Mouse (Mus musculus) midbrain, postnatal 0 days (tissue): ENCODE results near the gene Hist1h2bf. TPM values are rescaled to one million over a fixed set of nuclear protein-coding genes. Genes with fewer than 3 reads are reported as not detected.

ENCODE experiments used
- ATAC-seq: fragments of 200-750 bp; cut with Nextera tagmentation; 2 replicates; pipeline ENCODE4 v1.8.0; 2017; ENCODE audit warnings: moderate number of reproducible peaks, mild to moderate bottlenecking, moderate TSS enrichment, moderate library complexity; ENCODE audit not compliant: low FRiP score
- DNase-seq: peaks from one replicate; pipeline ENCODE4 v3.0.0-alpha.2; 2015; ENCODE audit warnings: low spot score
- H3K27ac ChIP-seq: fragments of 300-500 bp; sonication (generic); 2 replicates; pipeline ENCODE4 v1.5.1; 2014; ENCODE audit warnings: low read depth, mild to moderate bottlenecking, low read length, mixed read lengths
- H3K27me3 ChIP-seq: fragments of 300-500 bp; sonication (generic); 2 replicates; pipeline ENCODE4 v1.6.1; 2014; ENCODE audit warnings: low read length, control low read depth, mixed read lengths; ENCODE audit not compliant: insufficient read depth
- H3K36me3 ChIP-seq: fragments of 300-500 bp; sonication (generic); 2 replicates; pipeline ENCODE4 v1.6.1; 2014; ENCODE audit warnings: low read length, control low read depth, mixed read lengths; ENCODE audit not compliant: insufficient read depth
- H3K4me1 ChIP-seq: fragments of 300-500 bp; sonication (generic); 2 replicates; pipeline ENCODE4 v1.6.1; 2014; ENCODE audit warnings: mild to moderate bottlenecking, control low read depth, antibody characterized with exemption, low read length, mixed read lengths; ENCODE audit not compliant: insufficient read depth
- H3K4me2 ChIP-seq: fragments of 300-500 bp; sonication (generic); 2 replicates; pipeline ENCODE4 v1.6.1; 2014; ENCODE audit warnings: low read depth, mild to moderate bottlenecking, low read length, mixed read lengths; ENCODE audit not compliant: poor library complexity, severe bottlenecking
- H3K4me3 ChIP-seq: fragments of 300-500 bp; sonication (generic); 2 replicates; pipeline ENCODE4 v1.5.1; 2014; ENCODE audit warnings: low read depth, mild to moderate bottlenecking, low read length, moderate library complexity
- H3K9ac ChIP-seq: fragments of 300-500 bp; sonication (generic); replicated peaks from 2 replicates; pipeline ENCODE4 v1.6.1; 2014; ENCODE audit warnings: mild to moderate bottlenecking, low read length, moderate library complexity, mixed read lengths; ENCODE audit not compliant: poor library complexity, severe bottlenecking
- H3K9me3 ChIP-seq: fragments of 300-500 bp; sonication (generic); 2 replicates; pipeline ENCODE4 v1.6.1; 2016; ENCODE audit warnings: low read length, control low read depth
- CTCF ChIP-seq: IDR thresholded peaks from 2 replicates; pipeline ENCODE4 v1.5.1; 2016; ENCODE audit warnings: antibody characterized with exemption, mild to moderate bottlenecking
- WGBS: fragments of 180-500 bp; shearing (Covaris S2); extraction: QIAGEN DNeasy Blood & Tissue Kit; methylation state at CpG from one replicate; pipeline ENCODE4 v1.1.7; 2014; 5-methylcytosine and 5-hydroxymethylcytosine counted together
- microRNA-seq: library from miRNA; unstranded; fragments of <30 nt; microRNA quantifications from one replicate; pipeline ENCODE4, GENCODE M21; 2016; ENCODE audit warnings: borderline number of aligned reads
- polyA plus RNA-seq: library from polyadenylated mRNA; unstranded; fragments of >200 nt; fragmentation: Nextera tagmentation; extraction: Ambion mirVana; gene quantifications from 2 replicates; pipeline ENCODE4 v1.2.1, GENCODE M21; 2015
- total RNA-seq: library from RNA; depleted of rRNA; stranded (reverse); fragments of >200 nt; gene quantifications from 2 replicates; pipeline ENCODE4 v1.2.3, GENCODE M21; 2014; rRNA removed

Hist1h2bf gene
- total and polyA plus RNA-seq, 2 experiments from 2014 or later = 0.43 to 327 TPM

GRCm38 (mm10) chr13:23523976-23524375 lies 50.0 kb downstream of the Hist1h2bf start:
- no peaks in the 10 kb centered on the region for H3K9me3 ChIP-seq
- H3K27me3 ChIP-seq = no peaks in the 10 kb centered on the region
- TF ChIP-seq CTCF = no peak
- no peak overlapping the region for H3K4me2 ChIP-seq
- H3K27ac ChIP-seq = no peak overlapping the region
- no peak overlapping the region for H3K4me3 ChIP-seq
- ATAC-seq = no peak
- no peaks in the 10 kb centered on the region for H3K36me3 ChIP-seq
- no peaks in the 10 kb centered on the region; the same call in 1 of the 2 replicates for H3K4me1 ChIP-seq
- 51% methylated on average over 5 of the region's 5 CpGs for WGBS
- no peak for DNase-seq
- H3K9ac ChIP-seq = no peak overlapping the region

Small RNA genes within 50 kb of the gene (microRNA-seq; reads per million reads assigned to microRNA genes)
- gene Gm44297 (not detected), gene Gm44359 (not detected), gene Gm44394 (not detected)

Other genes starting within 250 kb of the Hist1h2bf start
Only the 30 nearest of the 35 such genes appear.
- gene Abt1, start 150.3 kb downstream of the Hist1h2bf start, total RNA-seq = 4.9 and 7.3 TPM in 2 replicates
- 5.2 and 6.0 TPM in 2 replicates for gene Abt1, start 150.3 kb downstream of the Hist1h2bf start, polyA plus RNA-seq
- gene Btn1a1, start 108.3 kb downstream of the Hist1h2bf start, total RNA-seq = 0.05 TPM in 1 of 2 replicates, not detected in the other
- gene Btn1a1, start 108.3 kb downstream of the Hist1h2bf start, polyA plus RNA-seq = 0.04 and 0.07 TPM in 2 replicates
- gene Btn2a2, start 85.3 kb downstream of the Hist1h2bf start, total RNA-seq = 0.16 TPM in 1 of 2 replicates, not detected in the other
- gene Btn2a2, start 85.3 kb downstream of the Hist1h2bf start, polyA plus RNA-seq = not detected in 2 replicates
- 1,176 and 1,474 TPM in 2 replicates for gene Hist1h4h, start 43.1 kb downstream of the Hist1h2bf start, total RNA-seq
- gene Hist1h4h, start 43.1 kb downstream of the Hist1h2bf start, polyA plus RNA-seq = 3.9 and 4.0 TPM in 2 replicates
- 52.3 and 293 TPM in 2 replicates for gene Hist1h2af, start 40.3 kb downstream of the Hist1h2bf start, total RNA-seq
- 0.54 and 1.5 TPM in 2 replicates for gene Hist1h2af, start 40.3 kb downstream of the Hist1h2bf start, polyA plus RNA-seq
- 99.4 and 262 TPM in 2 replicates for gene Hist1h3g, start 38.8 kb downstream of the Hist1h2bf start, total RNA-seq
- gene Hist1h3g, start 38.8 kb downstream of the Hist1h2bf start, polyA plus RNA-seq = not detected in 2 replicates
- gene Hist1h2bh, start 30.8 kb downstream of the Hist1h2bf start, total RNA-seq = 8.7 and 34.2 TPM in 2 replicates
- 0.16 TPM in 1 of 2 replicates, not detected in the other for gene Hist1h2bh, start 30.8 kb downstream of the Hist1h2bf start, polyA plus RNA-seq
- 154 and 239 TPM in 2 replicates for gene Hist1h3f, start 30.1 kb downstream of the Hist1h2bf start, total RNA-seq
- 0.21 and 0.23 TPM in 2 replicates for gene Hist1h3f, start 30.1 kb downstream of the Hist1h2bf start, polyA plus RNA-seq
- 684 and 753 TPM in 2 replicates for gene Hist1h4f, start 22.5 kb downstream of the Hist1h2bf start, total RNA-seq
- not detected in 2 replicates for gene Hist1h4f, start 22.5 kb downstream of the Hist1h2bf start, polyA plus RNA-seq
- gene Hist1h1d, start 20.9 kb downstream of the Hist1h2bf start, total RNA-seq = 21.3 and 23.4 TPM in 2 replicates
- gene Hist1h1d, start 20.9 kb downstream of the Hist1h2bf start, polyA plus RNA-seq = 0.04 and 0.07 TPM in 2 replicates
- 203 and 384 TPM in 2 replicates for gene Hist1h3e, start 11.8 kb downstream of the Hist1h2bf start, total RNA-seq
- 1.2 and 1.9 TPM in 2 replicates for gene Hist1h3e, start 11.8 kb downstream of the Hist1h2bf start, polyA plus RNA-seq
- 76.7 and 98.8 TPM in 2 replicates for gene Hist1h2ae, start 3.0 kb downstream of the Hist1h2bf start, total RNA-seq
- 4.5 and 5.9 TPM in 2 replicates for gene Hist1h2ae, start 3.0 kb downstream of the Hist1h2bf start, polyA plus RNA-seq
- 248 and 572 TPM in 2 replicates for gene Hist1h2bg, start 2.8 kb downstream of the Hist1h2bf start, total RNA-seq
- 2.8 and 4.5 TPM in 2 replicates for gene Hist1h2bg, start 2.8 kb downstream of the Hist1h2bf start, polyA plus RNA-seq
- 162 and 232 TPM in 2 replicates for gene Hist1h2ad, start 185 bp upstream of the Hist1h2bf start, total RNA-seq
- gene Hist1h2ad, start 185 bp upstream of the Hist1h2bf start, polyA plus RNA-seq = not detected in 2 replicates
- 49.8 and 92.5 TPM in 2 replicates for gene Hist1h3d, start 1.6 kb upstream of the Hist1h2bf start, total RNA-seq
- gene Hist1h3d, start 1.6 kb upstream of the Hist1h2bf start, polyA plus RNA-seq = 0.42 and 0.55 TPM in 2 replicates
- gene Hist1h4d, start 7.4 kb upstream of the Hist1h2bf start, total RNA-seq = 900 and 1,141 TPM in 2 replicates
- 18.0 and 18.8 TPM in 2 replicates for gene Hist1h4d, start 7.4 kb upstream of the Hist1h2bf start, polyA plus RNA-seq
- gene Hist1h2be, start 46.9 kb upstream of the Hist1h2bf start, total RNA-seq = 75.1 and 75.2 TPM in 2 replicates
- gene Hist1h2be, start 46.9 kb upstream of the Hist1h2bf start, polyA plus RNA-seq = 0.32 and 0.33 TPM in 2 replicates
- 159 and 160 TPM in 2 replicates for gene Hist1h1e, start 48.4 kb upstream of the Hist1h2bf start, total RNA-seq
- 8.0 and 9.5 TPM in 2 replicates for gene Hist1h1e, start 48.4 kb upstream of the Hist1h2bf start, polyA plus RNA-seq
- gene Hist1h2ac, start 109.8 kb upstream of the Hist1h2bf start, total RNA-seq = 16.6 and 45.8 TPM in 2 replicates
- gene Hist1h2ac, start 109.8 kb upstream of the Hist1h2bf start, polyA plus RNA-seq = 0.21 and 0.28 TPM in 2 replicates
- 66.3 and 125 TPM in 2 replicates for gene Hist1h2bc, start 110.0 kb upstream of the Hist1h2bf start, total RNA-seq
- 23.7 and 28.6 TPM in 2 replicates for gene Hist1h2bc, start 110.0 kb upstream of the Hist1h2bf start, polyA plus RNA-seq
- gene Hist1h1t, start 121.6 kb upstream of the Hist1h2bf start, total RNA-seq = 0.93 TPM in 1 of 2 replicates, not detected in the other
- gene Hist1h1t, start 121.6 kb upstream of the Hist1h2bf start, polyA plus RNA-seq = not detected in 2 replicates
- 622 and 783 TPM in 2 replicates for gene Hist1h4c, start 124.3 kb upstream of the Hist1h2bf start, total RNA-seq
- 1.5 and 2.2 TPM in 2 replicates for gene Hist1h4c, start 124.3 kb upstream of the Hist1h2bf start, polyA plus RNA-seq
- gene Hfe, start 136.7 kb upstream of the Hist1h2bf start, total RNA-seq = 1.8 and 2.5 TPM in 2 replicates
- gene Hfe, start 136.7 kb upstream of the Hist1h2bf start, polyA plus RNA-seq = 4.0 and 5.8 TPM in 2 replicates
- 243 and 275 TPM in 2 replicates for gene Hist1h1c, start 164.6 kb upstream of the Hist1h2bf start, total RNA-seq
- gene Hist1h1c, start 164.6 kb upstream of the Hist1h2bf start, polyA plus RNA-seq = 26.1 and 26.5 TPM in 2 replicates
- 206 and 420 TPM in 2 replicates for gene Hist1h3c, start 171.4 kb upstream of the Hist1h2bf start, total RNA-seq
- not detected in 2 replicates for gene Hist1h3c, start 171.4 kb upstream of the Hist1h2bf start, polyA plus RNA-seq
- gene Hist1h2bb, start 172.5 kb upstream of the Hist1h2bf start, total RNA-seq = 491 and 821 TPM in 2 replicates
- 0.61 TPM in 1 of 2 replicates, not detected in the other for gene Hist1h2bb, start 172.5 kb upstream of the Hist1h2bf start, polyA plus RNA-seq
- gene Hist1h2ab, start 176.9 kb upstream of the Hist1h2bf start, total RNA-seq = 98.5 and 290 TPM in 2 replicates
- gene Hist1h2ab, start 176.9 kb upstream of the Hist1h2bf start, polyA plus RNA-seq = 2.1 and 2.4 TPM in 2 replicates
- gene Hist1h3b, start 178.1 kb upstream of the Hist1h2bf start, total RNA-seq = 124 and 290 TPM in 2 replicates
- 0.50 and 0.51 TPM in 2 replicates for gene Hist1h3b, start 178.1 kb upstream of the Hist1h2bf start, polyA plus RNA-seq
- gene Hist1h4b, start 182.8 kb upstream of the Hist1h2bf start, total RNA-seq = 143 and 315 TPM in 2 replicates
- 1.6 and 2.0 TPM in 2 replicates for gene Hist1h4b, start 182.8 kb upstream of the Hist1h2bf start, polyA plus RNA-seq
- 171 and 405 TPM in 2 replicates for gene Hist1h4a, start 187.0 kb upstream of the Hist1h2bf start, total RNA-seq
- not detected in 2 replicates for gene Hist1h4a, start 187.0 kb upstream of the Hist1h2bf start, polyA plus RNA-seq